In the genomic region with DNA sequence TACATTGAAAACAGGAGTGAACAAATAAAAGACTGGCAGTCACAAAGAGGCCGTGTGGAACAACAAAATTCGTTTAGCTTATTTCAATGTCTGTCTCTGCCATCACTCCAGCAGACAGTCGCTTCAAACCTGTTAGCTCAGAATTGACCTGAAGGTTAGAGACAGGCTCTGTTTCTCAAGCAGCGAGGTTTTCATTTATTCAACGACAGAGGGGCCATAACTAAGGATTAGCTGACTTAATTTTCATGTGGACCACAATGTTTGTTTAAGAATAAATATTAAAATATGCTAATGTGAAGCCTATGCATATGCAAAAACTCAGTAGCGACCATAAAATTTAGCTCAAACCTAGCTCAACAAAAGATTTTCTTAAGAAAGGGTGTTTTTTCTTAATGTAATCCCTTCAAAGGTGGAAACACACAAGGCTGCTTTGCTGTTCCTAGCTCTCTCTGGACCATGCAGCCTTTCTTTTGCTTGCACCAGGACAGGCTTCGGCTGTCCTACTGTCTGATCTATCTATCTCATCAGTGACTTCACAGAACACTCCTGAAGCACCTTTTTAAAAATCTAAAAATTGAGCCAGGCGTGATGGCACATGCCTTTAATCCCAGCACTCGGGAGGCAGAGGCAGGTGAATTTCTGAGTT, we compare ENCODE assay signal across 18 mouse cellular contexts.
DNase-seq lines count a peak whose midpoint lies in the region; ATAC-seq lines count a peak whose summit lies in the region.
"Had no signal": no experiment of that assay in that cellular context is flagged by ENCODE, and none has a peak within 500 bp of the region (broad histone marks: within the 10 kb centered on the region; RNA-seq: fewer than 3 reads in every experiment).

No protein-coding gene starts in this region.

- H3K9ac ChIP-seq in midbrain, embryonic 13.5 days (replicated peaks) = no peak overlapping the region
- H3K9ac ChIP-seq in midbrain, embryonic 15.5 days = no peak overlapping the region
- H3K9ac ChIP-seq in forebrain, embryonic 14.5 days (ENCODE audit: low read length) = no peak overlapping the region
- H3K9ac ChIP-seq: embryonic facial prominence, embryonic 15.5 days; heart, embryonic 12.5 days; hindbrain, embryonic 15.5 days had no signal

- no peak overlapping the region for H3K4me2 ChIP-seq in midbrain, embryonic 13.5 days (replicated peaks)
- no peak overlapping the region for H3K4me2 ChIP-seq in midbrain, embryonic 15.5 days
- H3K4me2 ChIP-seq in forebrain, embryonic 14.5 days (ENCODE audit: low read length) = no peak overlapping the region
- H3K4me2 ChIP-seq: embryonic facial prominence, embryonic 15.5 days; heart, embryonic 12.5 days; hindbrain, embryonic 15.5 days had no signal

- no peaks in the 10 kb centered on the region for H3K36me3 ChIP-seq in midbrain, embryonic 13.5 days
- H3K36me3 ChIP-seq in midbrain, embryonic 15.5 days (replicated peaks) = no peaks in the 10 kb centered on the region
- H3K36me3 ChIP-seq in forebrain, embryonic 14.5 days (ENCODE audit: control insufficient read depth, insufficient read depth, low read length) = no peaks in the 10 kb centered on the region
- H3K36me3 ChIP-seq: embryonic facial prominence, embryonic 15.5 days; heart, embryonic 12.5 days; hindbrain, embryonic 15.5 days had no signal

- no peak overlapping the region for H3K27ac ChIP-seq in midbrain, embryonic 13.5 days
- no peak overlapping the region for H3K27ac ChIP-seq in midbrain, embryonic 15.5 days
- no peak overlapping the region for H3K27ac ChIP-seq in forebrain, embryonic 14.5 days (ENCODE audit: low read depth, low read length)
- H3K27ac ChIP-seq: embryonic facial prominence, embryonic 15.5 days; gastrocnemius, adult 2 months; hindbrain, embryonic 15.5 days had no signal

- H3K9me3 ChIP-seq in midbrain, embryonic 13.5 days = no peaks in the 10 kb centered on the region
- no peaks in the 10 kb centered on the region for H3K9me3 ChIP-seq in midbrain, embryonic 15.5 days
- no peaks in the 10 kb centered on the region for H3K9me3 ChIP-seq in forebrain, embryonic 14.5 days (replicated peaks; ENCODE audit: control insufficient read depth, low read length)
- H3K9me3 ChIP-seq: embryonic facial prominence, embryonic 15.5 days; heart, embryonic 12.5 days; hindbrain, embryonic 15.5 days had no signal

- DNase-seq in heart, adult 11 months = peak; percentile 11
- DNase-seq in heart, adult 9 months (ENCODE audit: low spot score in 2 of 2) = no peak
- peak; percentile 44 for DNase-seq in forebrain, embryonic 14.5 days (ENCODE audit: low spot score)
- DNase-seq in adrenal gland, postnatal 10 days = no peak
- DNase-seq: adrenal gland, postnatal 25 days; cerebellum, adult 8-10 months; cerebellum, postnatal 14 days; embryo, embryonic 11 days; gastrocnemius, adult 2 months; gastrocnemius, postnatal 25 days had no signal

- 41% methylated on average over 9 of the region's 9 CpGs for WGBS in midbrain, embryonic 13.5 days
- 37% methylated on average over 9 of the region's 9 CpGs for WGBS in midbrain, embryonic 15.5 days
- 36% methylated on average over 9 of the region's 9 CpGs for WGBS in forebrain, embryonic 14.5 days

- 0 out of 2 replicates have a peak, but pooled peaks have one; percentile 37 for ATAC-seq in midbrain, embryonic 13.5 days
- no peak for ATAC-seq in midbrain, embryonic 15.5 days (replicated peaks)
- ATAC-seq in forebrain, embryonic 14.5 days = peak; percentile 62
- no peak for ATAC-seq in activated CD4-positive, CD25-positive, alpha-beta regulatory T cell, adult 4 months
- ATAC-seq: intestine, embryonic 16.5 days had no signal

- H3K27me3 ChIP-seq in midbrain, embryonic 13.5 days = no peaks in the 10 kb centered on the region
- no peaks in the 10 kb centered on the region for H3K27me3 ChIP-seq in midbrain, embryonic 15.5 days (replicated peaks)
- no peaks in the 10 kb centered on the region for H3K27me3 ChIP-seq in forebrain, embryonic 14.5 days (replicated peaks; ENCODE audit: control insufficient read depth, insufficient read depth, low read length)
- H3K27me3 ChIP-seq: embryonic facial prominence, embryonic 15.5 days; heart, embryonic 12.5 days; hindbrain, embryonic 15.5 days had no signal

- H3K4me3 ChIP-seq in midbrain, embryonic 13.5 days (replicated peaks) = no peak overlapping the region
- H3K4me3 ChIP-seq in midbrain, embryonic 15.5 days = no peak overlapping the region
- no peak overlapping the region for H3K4me3 ChIP-seq in forebrain, embryonic 14.5 days (ENCODE audit: low read depth, low read length)
- H3K4me3 ChIP-seq: embryonic facial prominence, embryonic 15.5 days; erythroblast, embryonic 14.5 days; gastrocnemius, adult 2 months; heart, embryonic 12.5 days; hindbrain, embryonic 15.5 days had no signal

- H3K4me1 ChIP-seq in midbrain, embryonic 13.5 days (replicated peaks) = peaks cover 4% of the 10 kb centered on the region; the same call in 1 of the 2 replicates
- H3K4me1 ChIP-seq in midbrain, embryonic 15.5 days = no peaks in the 10 kb centered on the region
- H3K4me1 ChIP-seq in forebrain, embryonic 14.5 days (ENCODE audit: control insufficient read depth, insufficient read depth, low read length) = no peaks in the 10 kb centered on the region
- H3K4me1 ChIP-seq: embryonic facial prominence, embryonic 15.5 days; heart, embryonic 12.5 days; hindbrain, embryonic 15.5 days had no signal

Comparison
In these comparisons a context has a peak if more than half of its experiments do, and no peak if none do; other contexts are left out.
1. DNase-seq: peak in heart, adult 11 months (single experiment) and forebrain, embryonic 14.5 days (single experiment); none in heart, adult 9 months (0 of 2) and adrenal gland, postnatal 10 days (single experiment).
2. ATAC-seq: peak in midbrain, embryonic 13.5 days (single experiment) and forebrain, embryonic 14.5 days (single experiment); none in midbrain, embryonic 15.5 days (single experiment) and activated CD4-positive, CD25-positive, alpha-beta regulatory T cell, adult 4 months (single experiment).